Mouse (Mus musculus) hindlimb bud, embryonic 11.5 days (tissue): Measurements from ENCODE around the gene Tyk2.

Experiments
- DNase-seq: peaks from one replicate; pipeline ENCODE4 v3.0.0-alpha.2; 2012; ENCODE audit warnings: low read depth, low spot score; ENCODE audit errors: extremely low spot score

Gene Tyk2

GRCm38 (mm10) chr9:21115105-21115504 is 15.9 kb downstream of the Tyk2 start:
- DNase-seq: no peak

DNA sequence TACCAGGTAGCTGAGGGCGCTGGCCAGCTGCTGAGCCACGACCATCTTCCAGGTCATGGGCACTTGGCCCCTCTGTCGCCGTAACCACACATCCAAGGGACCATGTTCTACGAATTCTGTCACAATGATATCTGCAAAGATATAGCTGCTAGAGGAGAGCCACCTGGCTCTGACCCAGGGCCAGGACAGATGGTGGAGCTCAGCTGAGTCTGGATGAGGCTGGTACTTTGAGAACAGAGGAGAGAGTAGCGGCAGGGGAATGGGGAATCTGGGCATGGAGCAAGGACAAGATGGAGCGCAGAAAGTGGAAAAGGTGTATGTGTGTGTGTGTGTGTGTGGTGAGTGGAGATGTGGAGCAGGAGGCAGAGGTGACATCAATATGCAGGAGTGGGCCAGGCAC is 16.9 kb downstream of the Tyk2 start:
- no peak for DNase-seq

DNA sequence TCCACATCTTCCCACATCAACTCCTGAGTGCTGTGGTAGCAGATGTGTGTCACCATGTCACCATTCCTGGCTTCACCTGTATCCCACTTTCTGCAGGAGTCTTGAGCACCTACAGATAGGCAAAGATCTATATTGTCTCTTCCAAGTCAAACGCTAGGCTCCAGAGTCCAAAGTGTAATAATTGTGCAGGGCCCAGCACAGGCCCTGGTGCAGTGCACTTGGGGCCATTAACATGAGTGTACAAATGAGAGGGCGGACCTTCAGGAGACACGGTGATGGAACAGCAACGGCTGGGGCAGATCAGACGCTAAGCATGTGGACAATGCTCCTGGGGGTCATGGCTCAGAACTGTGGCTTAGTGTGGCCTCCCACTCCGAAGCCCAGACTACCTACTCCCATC is 17.3 kb downstream of the Tyk2 start:
- no peak for DNase-seq

GRCm38 (mm10) chr9:21107607-21108237 is 23.3 kb downstream of the Tyk2 start:
- DNase-seq: no peak

- no peak for DNase-seq
Measured at GRCm38 (mm10) chr9:21105760-21106564, 25.1 kb downstream of the Tyk2 start.

DNA sequence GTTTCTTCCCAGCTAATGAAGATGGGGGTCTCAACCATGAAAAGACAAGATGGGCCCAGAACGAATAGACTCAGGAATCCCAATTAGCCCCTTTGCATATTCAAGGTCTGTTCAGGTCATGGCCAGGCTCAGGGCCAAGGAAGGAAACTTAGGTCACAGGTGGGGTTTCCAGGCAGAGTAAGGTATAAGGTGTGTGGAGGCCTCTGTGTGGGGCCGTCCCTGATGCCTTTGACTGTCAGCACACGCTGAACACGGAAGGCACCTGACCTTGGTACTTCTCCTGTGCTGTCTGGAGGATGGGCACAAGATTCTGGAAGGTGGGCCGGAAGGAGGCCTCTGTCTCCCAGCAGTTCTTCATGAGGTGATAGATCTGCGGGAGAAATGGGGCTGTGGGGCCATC is 26.2 kb downstream of the Tyk2 start:
- no peak for DNase-seq

DNA sequence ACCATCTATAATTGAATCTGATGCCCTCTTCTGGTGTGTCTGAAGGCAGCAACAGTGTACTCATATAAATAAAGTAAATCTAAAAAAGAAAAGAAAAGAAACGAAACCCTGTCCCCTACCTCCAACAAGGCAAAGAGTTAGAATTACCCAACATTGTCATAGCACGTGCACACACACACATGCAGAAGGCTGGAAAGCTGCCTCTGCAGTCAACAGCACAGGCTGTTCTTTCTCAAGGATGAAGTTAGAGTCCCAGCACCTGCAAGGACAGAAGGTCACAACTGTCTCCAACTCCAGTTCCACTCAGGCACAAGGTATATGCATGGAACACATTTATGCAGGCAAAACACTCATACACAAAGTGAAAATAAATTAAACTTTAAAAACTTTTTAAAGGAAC is 29.0 kb downstream of the Tyk2 start:
- DNase-seq: no peak

- DNase-seq: no peak
Measured at GRCm38 (mm10) chr9:21100447-21101161, 30.4 kb downstream of the Tyk2 start.

GRCm38 (mm10) chr9:21097793-21098192 is 33.2 kb downstream of the Tyk2 start:
- no peak for DNase-seq

DNA sequence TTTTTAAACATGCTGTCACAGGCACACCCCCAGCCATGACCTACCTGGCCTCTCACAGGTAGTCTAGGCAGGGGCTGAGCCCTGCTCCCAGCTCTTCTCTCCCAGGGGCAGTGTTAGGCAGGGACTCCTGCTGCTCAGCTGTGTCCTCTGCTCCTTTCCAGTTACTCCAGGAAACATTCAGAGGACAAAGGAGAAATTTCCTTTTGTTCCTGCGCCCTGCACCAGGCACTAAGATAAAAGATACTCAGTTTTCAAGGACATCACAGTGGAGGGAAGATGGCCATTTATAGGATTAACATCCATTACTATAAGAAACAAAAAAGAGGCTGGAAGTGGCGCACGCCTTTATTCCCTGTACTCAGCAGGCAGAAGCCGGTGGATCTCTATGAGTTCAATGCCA is 35.1 kb downstream of the Tyk2 start:
- no peak for DNase-seq

DNA sequence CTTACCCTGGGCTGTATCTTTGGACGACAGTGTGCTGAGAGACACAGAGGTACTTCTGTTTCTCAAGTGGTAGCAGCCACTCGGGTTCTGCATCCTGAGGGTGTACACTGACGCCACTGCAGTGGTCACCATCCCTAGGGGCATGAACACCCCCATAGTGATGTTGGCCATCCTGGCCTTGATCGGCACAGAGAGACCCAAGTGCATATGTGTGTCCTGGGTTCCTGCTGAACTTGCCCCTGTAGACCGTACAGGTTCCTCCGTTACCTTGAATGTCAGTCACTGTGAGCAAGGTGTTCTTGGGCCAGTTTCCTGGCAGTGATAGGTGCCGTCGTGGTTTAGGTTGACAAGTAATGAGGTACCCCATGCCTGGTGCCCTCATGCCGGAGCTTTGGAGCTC is 37.6 kb downstream of the Tyk2 start:
- DNase-seq: no peak

DNA sequence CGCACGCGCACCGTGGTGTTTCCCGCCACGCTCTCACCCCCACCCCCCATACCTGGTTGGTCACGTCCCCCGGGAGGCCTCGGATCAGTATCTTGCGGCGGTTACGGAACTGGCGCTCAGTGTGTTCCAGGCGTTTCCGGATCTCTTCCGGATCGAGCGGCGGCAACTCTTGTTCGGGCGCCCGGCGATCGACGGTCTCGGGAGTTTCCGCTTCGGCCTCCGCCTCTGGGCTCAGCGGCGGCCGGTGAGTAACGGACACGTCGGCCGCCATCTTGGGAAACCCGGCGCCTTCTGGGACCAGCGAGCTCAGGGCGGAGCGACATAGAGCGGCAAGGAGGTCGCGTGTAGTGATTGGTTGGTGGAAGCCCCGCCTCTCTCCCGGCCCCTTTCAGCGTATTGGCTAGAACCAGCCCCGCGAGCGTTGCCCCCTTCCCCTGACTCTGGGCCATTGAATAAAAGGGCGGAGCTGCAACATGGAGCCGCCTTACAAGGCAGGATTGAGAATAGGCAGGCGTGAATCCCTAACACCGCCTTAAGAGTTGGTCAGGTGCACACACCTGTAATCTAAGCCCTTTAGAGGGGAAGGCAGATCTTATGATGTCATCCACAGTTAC is 39.2 kb downstream of the Tyk2 start, which contains the start of the genes Gm38431 and Raver1:
Gene Gm38431 (minus strand): TSS at position 291 of the 614 bp plus-strand sequence.
Gene Raver1 (minus strand): TSS at position 302 of the 614 bp plus-strand sequence.
- DNase-seq: peak; percentile 73

GRCm38 (mm10) chr9:21090972-21091706 is 39.9 kb downstream of the Tyk2 start:
- peak; percentile 58 for DNase-seq

DNA sequence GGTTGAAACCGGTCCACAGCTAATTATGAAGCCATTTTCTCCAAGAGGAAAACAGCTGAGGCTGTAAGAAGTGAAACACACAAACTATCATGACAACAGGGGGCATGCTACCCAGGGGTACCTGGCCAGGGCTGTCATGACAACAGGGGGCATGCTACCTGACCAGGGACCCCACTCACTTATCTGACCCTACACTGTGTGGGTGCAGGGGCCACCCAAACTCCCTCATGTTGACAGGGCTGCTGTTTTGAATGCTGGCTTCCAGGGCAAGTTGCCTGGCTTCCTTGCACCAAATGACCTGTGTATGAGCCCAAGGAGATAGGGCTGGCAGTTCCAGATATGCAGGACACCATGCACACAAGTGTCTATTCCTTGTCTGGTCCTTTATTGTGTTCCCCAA is 40.5 kb downstream of the Tyk2 start:
- DNase-seq: no peak

DNA sequence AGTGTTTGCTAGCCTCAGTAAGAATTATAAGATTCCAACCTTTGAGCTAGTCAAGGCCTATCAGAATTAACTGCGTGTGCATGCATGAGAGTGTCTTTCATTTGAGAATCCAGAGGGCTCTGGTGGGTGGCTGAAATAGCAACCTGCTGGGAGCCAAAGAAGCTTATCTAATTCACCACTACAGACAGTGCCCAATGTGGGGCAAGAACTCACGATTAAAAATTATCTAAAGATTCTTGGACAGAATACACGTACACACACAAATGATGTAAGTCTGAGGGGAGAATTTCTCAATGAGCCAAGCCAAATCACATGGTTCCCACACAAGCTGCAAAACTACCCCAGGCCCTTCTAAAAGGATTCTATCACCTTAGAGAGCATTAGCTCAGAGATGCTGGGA is 47.7 kb downstream of the Tyk2 start:
- DNase-seq: no peak

DNA sequence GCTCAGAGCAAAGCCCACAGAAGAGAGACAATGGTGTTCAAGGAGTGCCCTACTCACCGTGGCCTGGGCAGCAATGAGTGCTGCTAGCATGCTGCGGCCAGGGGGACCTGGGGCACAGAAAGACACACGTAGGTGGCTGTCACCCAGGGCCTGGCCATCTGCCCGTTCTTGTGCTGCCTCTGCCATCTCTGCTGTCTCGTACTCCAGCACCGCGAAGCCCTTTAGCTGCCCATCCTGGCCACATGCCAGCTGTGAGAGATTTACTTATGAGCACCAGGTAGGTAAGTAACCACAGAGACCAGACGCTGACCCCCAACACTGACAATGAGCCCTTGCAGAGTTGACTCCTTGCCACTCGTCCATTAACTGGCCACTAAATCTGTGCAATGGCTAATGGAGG is 49.9 kb downstream of the Tyk2 start:
- DNase-seq: no peak

DNA sequence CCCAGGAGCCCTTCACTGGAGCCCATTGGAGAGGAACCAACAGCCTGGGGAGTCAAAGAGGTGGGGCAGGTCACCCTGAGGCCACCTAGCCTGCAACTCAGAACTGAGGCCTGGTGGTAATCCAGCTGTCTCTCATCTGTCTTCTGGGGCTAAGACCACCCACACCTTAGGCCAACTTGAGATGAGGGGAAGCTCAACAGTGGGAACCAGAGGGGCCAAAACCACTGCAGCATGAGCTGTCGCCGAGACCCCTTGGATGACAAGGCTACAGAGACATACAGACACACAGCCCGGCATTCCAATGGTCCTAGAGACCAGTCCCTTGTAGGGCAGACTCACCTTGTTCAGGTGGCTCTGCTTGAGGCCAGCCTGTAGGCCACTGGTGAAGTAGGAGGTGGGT is 55.4 kb downstream of the Tyk2 start:
- no peak for DNase-seq

DNA sequence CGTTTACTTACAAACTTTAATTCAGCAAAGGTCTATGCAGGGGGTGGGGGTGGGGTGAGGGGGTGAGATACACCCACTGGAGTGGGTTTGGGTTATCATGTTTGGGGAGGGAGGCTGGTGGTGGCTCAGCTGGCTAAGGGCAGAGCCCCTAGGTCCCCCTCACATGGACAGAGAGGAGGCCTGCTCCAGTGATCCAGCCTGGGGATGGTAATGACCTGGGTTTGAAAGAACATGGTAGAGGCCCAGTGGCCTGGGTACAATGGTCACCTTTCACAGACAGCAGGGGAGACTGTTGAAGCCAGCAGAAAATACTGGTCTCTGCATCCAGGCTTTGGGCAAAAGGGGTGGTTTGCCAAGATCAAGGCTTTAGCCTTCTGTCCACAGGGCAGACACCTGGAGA is 56.9 kb downstream of the Tyk2 start:
- no peak for DNase-seq

DNA sequence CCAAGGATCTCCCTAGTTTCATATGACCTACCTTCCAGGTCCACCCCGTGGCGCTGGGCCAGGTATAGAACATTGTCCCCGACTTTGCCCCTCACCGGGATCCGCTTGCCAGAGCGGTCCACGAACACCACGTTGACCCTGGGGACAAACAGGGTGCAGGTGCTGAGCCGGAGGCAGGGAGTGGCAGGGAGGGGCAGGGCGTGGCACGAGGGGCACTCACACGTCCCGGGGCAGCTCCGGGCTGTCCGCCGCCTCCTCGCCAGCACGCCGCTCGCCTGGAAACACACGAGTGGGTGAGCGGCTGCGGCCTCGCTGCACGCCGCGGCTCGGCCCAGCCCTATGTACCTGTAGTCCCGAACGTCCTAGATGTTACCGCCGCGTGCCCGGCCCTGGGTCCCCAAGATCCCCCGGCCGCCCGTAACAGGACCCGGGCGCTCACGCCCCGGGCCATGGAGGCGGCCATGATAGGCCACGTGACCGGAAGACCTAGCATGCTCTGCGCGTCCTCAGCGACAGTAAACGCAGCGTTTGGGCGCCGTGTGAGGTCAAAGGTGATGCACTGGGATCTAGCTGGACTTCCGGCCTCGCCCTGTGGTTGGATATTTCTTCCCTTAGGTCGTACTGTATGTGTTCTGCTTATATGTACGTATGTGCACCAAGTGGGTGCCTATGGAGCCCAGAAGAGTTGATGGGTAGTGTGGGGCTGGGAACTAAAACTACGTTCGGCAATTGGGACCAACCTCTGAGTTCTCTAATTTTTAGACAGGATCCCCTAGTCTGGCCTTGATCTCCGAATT is 57.8 kb downstream of the Tyk2 start, which contains the start of the genes Gm49373 and Fdx1l:
Gene Gm49373 (minus strand): TSS at position 53 of the 797 bp plus-strand sequence.
Gene Fdx1l (minus strand): TSS at position 571 of the 797 bp plus-strand sequence.
- DNase-seq: peak; percentile 61

GRCm38 (mm10) chr9:21072641-21073040 is 58.4 kb downstream of the Tyk2 start:
- DNase-seq: peak; percentile 8
